Mouse (Mus musculus): ENCODE measurements around the gene Epha2. TPM values are rescaled to one million over a fixed set of nuclear protein-coding genes. Genes with fewer than 3 reads are reported as not detected.

Gene Epha2
- total RNA-seq (2021): 10 to 100 TPM; 12.0 to 18.1 TPM
- long read RNA-seq, experiment 1, partial matches to known transcripts: 6 of 7 reads
- long read RNA-seq, experiment 1, other reads (novel, unspliced or antisense): 0 of 7 reads
- long read RNA-seq, experiment 2, partial matches to known transcripts: 4 of 7 reads
- long read RNA-seq, experiment 2, other reads (novel, unspliced or antisense): 1 of 7 reads

- DNase-seq (ENCODE audit: low spot score in 2 of 2): peak; percentile 91 to 95
These were observed at the start of gene Epha2 for GRCm38 (mm10) chr4:141301116-141301553. Epha2 (plus strand) TSS chr4:141301240.

- DNase-seq (ENCODE audit: low spot score in 2 of 2): no peak
These were observed 48.4 kb upstream of the Epha2 start for GRCm38 (mm10) chr4:141252641-141253040.

- no peak for DNase-seq (ENCODE audit: low spot score in 2 of 2)
These were observed 46.8 kb upstream of the Epha2 start for GRCm38 (mm10) chr4:141254234-141254633.

- DNase-seq (ENCODE audit: low spot score in 2 of 2): no peak
These were observed 43.6 kb upstream of the Epha2 start for GRCm38 (mm10) chr4:141257440-141257839.

GRCm38 (mm10) chr4:141259413-141259812 is 41.6 kb upstream of the Epha2 start:
- DNase-seq (ENCODE audit: low spot score in 2 of 2): no peak

GRCm38 (mm10) chr4:141260007-141260723 is 40.9 kb upstream of the Epha2 start:
- DNase-seq (ENCODE audit: low spot score in 2 of 2): no peak

- DNase-seq (ENCODE audit: low spot score in 2 of 2): no peak
These were observed 38.0 kb upstream of the Epha2 start for GRCm38 (mm10) chr4:141262906-141263637.

- DNase-seq (ENCODE audit: low spot score in 2 of 2): no peak
These were observed 34.9 kb upstream of the Epha2 start for GRCm38 (mm10) chr4:141265979-141266637.

GRCm38 (mm10) chr4:141267250-141267649 is 33.8 kb upstream of the Epha2 start:
- no peak for DNase-seq (ENCODE audit: low spot score in 2 of 2)

- DNase-seq (ENCODE audit: low spot score in 2 of 2): peak; percentile 57 to 73
These were observed 33.2 kb upstream of the Epha2 start for GRCm38 (mm10) chr4:141267837-141268236.

GRCm38 (mm10) chr4:141268350-141268749 is 32.7 kb upstream of the Epha2 start:
- no peak for DNase-seq (ENCODE audit: low spot score in 2 of 2)

GRCm38 (mm10) chr4:141269080-141269479 is 32.0 kb upstream of the Epha2 start:
- no peak for DNase-seq (ENCODE audit: low spot score in 2 of 2)

- no peak for DNase-seq (ENCODE audit: low spot score in 2 of 2)
These were observed 30.7 kb upstream of the Epha2 start for GRCm38 (mm10) chr4:141270201-141270940.

- DNase-seq (ENCODE audit: low spot score in 2 of 2): no peak
These were observed 29.8 kb upstream of the Epha2 start for GRCm38 (mm10) chr4:141271228-141271627.

- no peak for DNase-seq (ENCODE audit: low spot score in 2 of 2)
These were observed 29.3 kb upstream of the Epha2 start for GRCm38 (mm10) chr4:141271721-141272120.

- no peak for DNase-seq (ENCODE audit: low spot score in 2 of 2)
These were observed 28.2 kb upstream of the Epha2 start for GRCm38 (mm10) chr4:141272878-141273277.

- DNase-seq (ENCODE audit: low spot score in 2 of 2): peak; percentile 88 to 93
These were observed 27.7 kb upstream of the Epha2 start for GRCm38 (mm10) chr4:141273296-141273695.

- DNase-seq (ENCODE audit: low spot score in 2 of 2): no peak
These were observed 26.3 kb upstream of the Epha2 start for GRCm38 (mm10) chr4:141274485-141275341.

GRCm38 (mm10) chr4:141277157-141277556 is 23.9 kb upstream of the Epha2 start:
- DNase-seq (ENCODE audit: low spot score in 2 of 2): no peak

- peak; percentile 49 to 60 for DNase-seq (ENCODE audit: low spot score in 2 of 2)
These were observed 22.9 kb upstream of the Epha2 start for GRCm38 (mm10) chr4:141278154-141278553.

Data from adrenal gland, adult 18-20 months (tissue).